Mouse (Mus musculus): Measurements from ENCODE around the gene Magi2.

Gene Magi2

DNA sequence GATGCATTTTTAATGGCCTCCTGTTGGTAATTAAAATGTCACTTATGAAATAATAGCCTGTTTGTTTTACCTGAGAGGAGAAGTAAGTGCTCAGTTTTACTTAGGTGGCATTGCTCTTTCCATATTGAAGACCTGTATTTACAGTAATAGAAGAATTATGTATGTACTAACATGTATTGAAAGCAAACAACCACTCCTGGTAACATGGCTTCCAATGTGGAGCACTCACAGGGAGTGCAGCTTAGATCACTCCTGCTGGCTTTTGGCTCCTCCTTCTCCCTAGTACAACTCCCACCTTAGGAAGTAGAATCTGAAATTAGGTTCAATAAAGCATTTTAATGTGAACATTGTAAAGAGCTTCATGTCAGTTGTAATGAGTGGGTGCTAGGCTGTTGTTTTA is 877.0 kb downstream of the Magi2 start:
- DNase-seq: no peak

DNA sequence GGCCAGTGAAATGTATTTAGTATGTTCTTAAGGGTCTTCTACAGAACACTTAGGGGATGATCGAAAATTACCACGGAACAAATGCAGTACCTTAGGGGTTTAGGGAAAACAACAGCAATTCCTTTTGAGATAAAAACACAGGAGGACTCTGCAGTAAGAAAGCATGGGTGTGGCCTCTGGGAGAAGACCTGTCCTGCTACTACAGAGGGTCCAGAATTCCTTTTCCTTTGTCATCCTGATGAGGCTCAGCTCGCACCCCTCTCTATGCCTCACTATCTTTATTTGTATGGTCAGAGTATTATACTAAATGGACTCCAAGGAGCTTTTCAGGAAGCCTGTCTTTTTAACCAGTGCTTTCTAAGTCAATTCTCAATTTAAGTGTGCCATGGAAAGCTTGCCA is 877.7 kb downstream of the Magi2 start:
- no peak for DNase-seq

DNA sequence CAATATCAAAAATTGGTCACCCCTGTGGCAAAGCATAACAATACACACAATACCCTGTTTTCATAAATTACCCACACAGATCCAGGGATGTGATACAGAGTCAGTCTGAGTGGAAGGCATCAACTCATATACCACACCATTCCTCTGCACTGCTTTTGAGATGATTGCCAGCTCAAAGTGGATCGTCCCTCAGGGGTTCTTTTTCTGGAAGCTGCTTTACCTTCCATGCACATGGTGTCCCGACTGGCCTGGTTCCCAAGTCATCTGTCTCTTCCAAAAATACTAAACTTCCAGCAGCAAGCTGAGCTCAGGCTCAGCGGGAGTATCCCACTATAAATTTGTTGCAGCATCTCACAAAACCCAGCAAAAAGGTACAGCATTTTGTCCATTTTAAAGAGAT is 882.7 kb downstream of the Magi2 start:
- DNase-seq: no peak

DNA sequence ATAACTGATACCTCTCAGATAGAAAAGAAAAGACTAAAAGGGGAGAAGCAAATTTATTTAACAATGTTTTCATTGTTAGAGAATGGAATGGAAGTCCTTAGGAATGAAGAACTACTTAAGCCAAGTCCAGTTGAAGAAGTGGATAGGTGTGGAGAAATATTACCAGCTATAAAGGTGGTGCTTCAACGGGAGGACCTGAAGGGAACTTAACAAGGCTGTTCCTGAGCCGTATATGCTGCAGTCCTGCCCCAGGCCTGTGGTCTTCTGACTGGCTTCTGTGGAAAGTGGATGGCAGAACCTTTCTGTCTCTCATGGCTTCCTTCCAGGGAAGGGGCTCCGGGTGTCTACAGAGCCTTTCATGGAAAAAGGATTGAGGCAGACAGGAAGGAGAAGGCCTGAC is 890.3 kb downstream of the Magi2 start:
- no peak for DNase-seq

DNA sequence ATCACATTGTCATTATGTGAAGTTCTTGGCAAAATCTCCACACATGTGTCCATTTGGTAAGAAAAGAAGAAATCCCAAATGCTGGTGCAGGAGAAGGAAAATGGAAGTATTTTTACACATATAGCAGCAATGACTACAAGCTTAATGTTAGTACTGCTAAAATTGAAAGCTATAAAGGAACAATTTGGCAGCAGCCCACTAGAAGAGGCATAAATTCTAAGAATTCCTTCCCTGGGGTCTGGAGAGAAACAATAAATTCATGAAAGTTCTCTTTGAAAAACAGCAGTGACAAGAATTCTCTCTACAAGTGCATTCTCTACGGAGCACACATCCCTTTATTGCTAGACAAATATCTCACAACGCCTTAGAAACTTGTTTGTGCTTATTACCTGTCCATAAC is 913.4 kb downstream of the Magi2 start:
- DNase-seq: no peak

DNA sequence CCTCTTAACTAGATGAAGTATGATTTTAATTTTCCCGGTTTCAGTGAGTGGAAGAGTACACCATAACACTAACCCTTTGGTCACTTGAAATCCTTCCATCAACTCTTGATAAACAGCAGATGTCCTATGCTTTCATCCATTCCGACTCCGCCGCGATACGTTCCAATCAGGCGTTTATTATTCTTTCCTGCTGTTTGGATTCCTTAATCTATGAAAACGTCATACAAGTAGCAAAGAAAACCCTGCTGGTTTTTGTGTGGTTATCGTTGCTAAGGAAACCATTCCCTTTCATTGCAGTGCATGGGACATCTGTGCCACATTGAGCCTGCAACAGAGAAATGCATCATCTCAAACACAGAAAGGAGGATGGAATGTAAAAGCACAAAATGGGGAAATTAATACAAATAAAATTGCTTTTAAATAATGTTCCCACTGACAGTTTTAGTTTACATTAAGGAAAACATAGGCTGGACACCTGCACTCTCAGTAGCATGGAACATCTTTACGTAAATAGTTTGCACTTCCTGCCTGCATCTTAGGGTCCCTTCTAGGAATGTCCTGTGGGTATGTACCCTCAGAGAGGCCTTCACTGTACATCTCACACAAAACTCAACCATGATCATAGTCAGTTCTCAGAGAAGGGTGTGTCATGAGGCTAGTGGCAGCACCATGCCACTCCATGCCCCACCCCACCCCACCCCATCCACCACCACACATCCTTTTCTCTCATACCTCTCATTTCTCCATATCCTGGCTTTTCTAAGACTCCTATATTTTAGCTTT is 914.0 kb downstream of the Magi2 start:
- DNase-seq: no peak

DNA sequence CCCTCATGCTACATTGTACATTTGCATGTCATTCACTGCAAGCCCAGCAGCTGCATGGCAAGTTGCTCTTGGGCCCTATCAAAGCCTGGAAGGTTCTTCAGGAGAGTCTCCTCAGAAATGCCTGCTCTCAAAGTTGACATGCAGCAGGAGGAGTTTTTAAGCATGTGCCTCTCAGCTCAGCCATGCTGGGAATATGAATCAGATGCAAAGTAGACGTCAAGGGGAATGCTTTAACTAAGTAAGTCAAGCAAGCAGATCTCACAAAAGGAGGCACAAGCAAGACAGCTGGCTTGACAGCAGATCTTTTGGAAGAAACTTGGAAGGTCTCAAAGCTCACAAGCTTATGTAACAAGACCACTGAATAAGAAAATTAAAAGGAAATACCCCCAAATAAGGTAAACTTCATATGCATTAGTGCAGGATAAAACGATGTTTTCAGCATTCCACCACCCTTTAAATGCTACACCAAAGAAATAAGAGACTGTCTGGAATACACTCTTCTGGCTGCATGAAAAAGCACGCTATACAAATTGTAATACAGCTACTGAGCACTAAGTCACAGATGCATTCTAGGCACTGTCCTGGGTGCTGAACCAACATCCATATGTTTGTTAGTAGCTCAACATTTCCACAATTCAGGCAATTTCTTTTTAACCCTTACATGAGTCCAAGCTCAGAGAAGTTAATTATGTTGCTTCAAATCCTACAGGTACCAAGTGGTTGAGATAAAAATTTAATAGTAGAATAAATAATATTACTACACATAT is 926.7 kb downstream of the Magi2 start:
- DNase-seq: no peak

DNA sequence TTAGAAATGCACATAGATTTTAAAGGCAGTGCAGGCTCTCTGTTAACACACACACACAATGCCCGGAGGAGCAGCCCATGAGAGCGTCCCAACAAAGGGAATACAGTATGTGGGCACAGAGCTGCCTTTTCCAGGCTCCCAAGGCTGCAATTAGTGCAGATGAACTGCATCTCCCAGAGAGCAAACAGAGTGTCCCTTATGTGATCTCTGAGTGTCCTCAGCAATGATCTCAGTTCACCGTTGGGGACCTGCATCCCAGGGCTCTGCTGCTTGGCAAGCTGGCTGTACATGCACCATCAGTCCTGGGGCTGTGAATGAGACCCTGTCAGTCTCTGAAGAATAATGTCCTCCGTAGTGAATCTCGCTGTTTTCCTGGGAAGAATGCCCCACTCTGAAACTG is 969.9 kb downstream of the Magi2 start:
- DNase-seq: no peak

DNA sequence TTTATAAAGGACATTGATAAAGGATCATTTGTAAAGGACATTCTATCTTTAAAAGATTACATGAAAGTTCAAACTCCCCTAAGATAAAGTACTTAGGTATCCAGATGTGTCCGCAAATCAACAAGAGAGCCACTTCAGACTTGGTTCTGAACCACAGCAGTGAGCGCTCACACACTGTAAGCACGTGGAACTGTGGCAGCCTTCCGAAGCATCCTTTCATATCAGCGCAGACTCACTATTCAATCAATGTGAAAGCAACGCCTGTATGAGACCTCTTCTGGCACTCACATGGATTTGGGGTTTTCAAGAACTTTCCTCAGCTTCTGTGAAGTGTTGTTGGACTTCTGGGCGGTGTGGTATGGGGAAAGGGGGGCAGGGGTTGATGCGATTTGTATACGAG is 970.6 kb downstream of the Magi2 start:
- DNase-seq: no peak

DNA sequence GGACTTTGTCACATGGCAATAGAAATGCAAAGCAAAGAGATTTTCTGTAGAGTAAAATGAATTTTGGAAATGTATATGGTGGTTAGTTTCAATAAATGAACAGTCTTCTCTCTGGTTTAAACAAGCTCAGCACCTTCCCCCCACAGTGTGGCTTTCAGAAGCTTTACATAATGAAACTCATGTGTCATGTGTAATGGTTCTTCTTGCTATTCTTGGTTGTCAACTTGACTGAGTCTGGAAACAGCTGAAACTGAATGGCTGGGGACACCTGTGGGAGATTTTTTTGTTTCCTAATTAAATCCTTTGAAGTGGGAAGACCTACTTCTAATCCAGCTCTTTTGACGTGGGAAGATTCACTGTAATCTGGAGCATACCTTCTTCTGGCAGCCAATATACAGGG is 974.5 kb downstream of the Magi2 start:
- DNase-seq: no peak

DNA sequence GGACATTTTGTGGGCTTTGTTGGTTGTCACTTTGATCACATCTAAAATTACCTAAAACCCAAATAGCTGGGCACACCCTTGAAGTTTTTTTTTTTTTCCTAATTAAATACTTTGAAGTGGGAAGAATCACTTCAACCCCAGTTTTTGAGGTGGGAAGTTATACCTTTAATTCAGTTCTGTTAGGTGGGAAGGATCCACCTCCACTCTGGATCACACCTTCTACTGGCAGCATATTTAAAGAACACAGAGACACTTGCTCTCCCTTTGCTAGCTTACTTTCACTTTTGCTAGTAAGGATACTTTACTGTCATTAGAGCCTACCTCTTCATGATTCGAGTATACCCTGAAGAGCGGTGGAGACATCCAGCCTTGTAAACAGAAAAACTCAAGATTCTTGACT is 981.3 kb downstream of the Magi2 start:
- DNase-seq: no peak

DNA sequence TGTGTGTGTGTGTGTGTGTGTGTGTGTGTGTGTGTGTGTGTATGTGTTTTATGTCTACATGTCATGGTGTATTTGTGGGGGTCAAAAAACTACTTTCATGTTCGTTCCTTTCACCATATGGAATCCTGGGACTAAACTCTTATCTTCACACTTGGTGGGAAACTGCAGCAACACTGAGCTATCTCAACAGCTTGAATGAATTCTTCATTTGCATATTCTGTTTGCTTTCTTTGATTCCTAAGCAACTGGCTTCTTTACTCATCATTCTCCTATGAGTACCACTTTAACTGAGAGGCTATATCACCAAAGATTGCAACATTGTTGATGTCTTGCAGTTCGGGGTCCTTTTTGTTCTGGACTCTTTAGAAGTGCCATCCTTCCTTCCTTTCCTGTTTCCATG is 986.5 kb downstream of the Magi2 start:
- DNase-seq: no peak

DNA sequence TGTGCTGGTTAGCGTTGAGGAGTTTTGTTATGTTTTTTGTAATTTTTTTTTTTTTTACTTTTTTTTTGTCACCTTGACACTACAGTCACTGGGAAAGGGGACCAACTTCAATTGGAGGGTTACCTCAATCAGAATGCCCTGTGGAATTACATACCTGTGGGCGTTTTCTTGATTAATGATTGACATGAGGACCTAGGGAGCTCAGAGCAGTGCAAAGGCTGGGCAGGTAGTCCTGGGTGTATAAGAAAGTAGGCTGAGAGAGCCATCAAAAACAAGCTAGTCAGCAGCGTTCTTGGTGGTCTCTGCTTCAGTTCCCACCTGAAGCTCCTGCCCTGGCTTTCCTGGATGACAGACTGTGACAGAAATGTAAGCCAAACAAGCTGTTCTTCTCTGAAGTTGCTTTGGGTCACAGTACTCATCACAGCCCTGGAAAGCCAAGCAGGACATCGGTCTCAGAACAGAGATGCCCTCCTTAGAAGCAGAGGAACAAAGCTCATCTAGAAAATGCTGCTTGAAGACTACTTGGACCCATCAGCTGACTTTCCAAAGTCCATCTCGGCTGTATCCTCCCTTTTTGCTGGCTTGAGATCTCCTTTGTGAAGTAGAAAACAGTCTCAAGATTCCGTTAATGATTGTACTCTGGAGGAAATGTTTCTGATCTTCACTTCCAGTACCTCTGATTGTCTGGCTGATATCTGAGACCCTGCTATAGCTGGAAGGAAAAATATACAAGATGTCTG is 999.8 kb downstream of the Magi2 start:
- DNase-seq: no peak

DNA sequence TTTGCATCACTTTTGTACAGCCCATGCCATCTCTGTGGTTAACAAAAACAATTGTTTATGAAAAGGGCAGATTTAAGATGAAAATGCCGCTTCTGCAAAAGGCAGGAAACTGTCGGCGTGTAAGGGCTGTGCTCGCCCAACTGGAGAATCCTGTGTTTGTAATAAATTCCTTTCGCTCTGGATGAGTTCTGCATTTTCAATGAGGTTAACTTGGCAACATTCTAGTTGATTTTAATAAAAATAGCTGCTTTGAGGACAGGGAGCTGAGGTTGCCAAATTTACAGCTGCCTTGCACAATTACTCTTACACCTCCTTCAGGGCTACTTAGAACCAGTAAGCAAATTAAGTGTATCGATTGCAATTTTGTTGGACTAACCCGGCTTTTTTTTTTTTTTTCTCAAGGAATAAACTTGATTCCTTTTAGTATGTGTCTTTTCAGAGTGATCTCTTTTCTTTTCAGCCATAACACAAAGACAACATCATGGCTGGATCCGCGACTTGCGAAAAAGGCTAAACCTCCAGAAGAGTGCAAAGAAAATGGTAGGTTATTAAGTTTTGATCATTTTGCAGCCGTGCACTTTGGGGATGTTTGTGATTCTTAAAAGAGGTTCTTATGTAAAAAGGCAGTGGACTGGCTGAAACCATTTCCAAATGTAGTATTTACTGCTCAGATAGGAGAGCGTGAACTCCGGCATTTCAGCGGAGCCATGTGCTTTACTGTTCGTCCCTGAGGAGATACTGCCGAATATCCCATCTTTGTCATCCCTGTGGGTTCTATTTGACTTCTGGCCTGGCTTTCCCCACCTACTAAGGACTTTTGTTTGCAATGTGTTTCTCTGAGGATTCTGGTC is 1001.3 kb downstream of the Magi2 start:
- DNase-seq: no peak

DNA sequence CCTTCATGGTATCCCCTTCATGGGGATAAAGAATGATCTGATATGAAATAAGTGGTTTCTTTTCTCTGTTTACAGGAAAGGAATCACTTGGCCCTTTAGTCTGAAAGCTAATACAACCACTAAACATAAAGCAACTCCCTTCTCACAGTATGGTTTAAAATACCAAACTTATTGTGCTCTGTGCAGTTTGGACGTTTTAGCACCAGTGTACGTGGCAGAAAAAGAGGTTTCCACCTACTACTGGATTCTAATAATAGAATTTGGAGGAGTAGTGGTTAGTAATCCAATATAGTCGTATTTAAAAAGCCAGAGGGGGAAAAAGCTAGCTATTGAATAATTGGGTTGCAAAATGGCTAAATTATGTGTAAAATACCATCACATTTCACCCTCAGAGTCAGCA is 1005.1 kb downstream of the Magi2 start:
- no peak for DNase-seq

DNA sequence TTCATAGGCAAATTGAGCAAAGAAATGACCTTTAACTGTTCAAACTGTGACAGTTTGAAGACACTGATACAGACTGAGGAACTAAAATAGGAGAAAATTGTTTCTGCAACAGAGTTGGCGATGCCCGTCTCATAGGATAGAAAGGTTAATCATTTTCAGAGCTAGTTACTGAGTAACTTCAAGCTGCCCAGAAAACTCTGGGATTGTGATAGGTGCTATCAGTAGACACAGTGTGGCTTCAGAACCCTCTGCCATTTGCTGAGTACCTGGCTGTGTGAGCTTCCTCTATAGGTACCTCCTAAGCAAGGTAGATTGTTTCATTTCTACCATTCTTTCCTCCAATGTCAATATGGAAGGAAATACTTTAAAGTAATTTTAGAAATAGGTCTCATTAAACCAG is 1014.7 kb downstream of the Magi2 start:
- no peak for DNase-seq

DNA sequence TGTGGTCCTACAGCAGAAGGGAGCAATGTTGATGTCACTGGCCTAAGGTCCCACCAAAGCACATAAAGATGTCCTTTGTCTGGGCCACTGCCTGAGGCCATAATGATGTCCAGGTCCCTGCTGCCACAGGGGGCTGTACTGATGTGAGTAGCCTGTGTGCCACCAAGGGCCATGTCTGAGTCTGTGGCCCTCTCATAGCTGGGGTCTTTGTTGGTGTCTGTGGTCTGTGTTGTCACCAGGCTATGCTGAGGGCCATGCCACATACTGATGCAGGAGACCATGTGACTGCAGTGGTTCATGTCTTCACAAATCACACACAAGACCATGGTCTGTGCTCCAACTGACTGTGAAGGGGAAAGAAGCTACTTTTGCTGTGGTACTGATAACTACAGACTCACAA is 1015.7 kb downstream of the Magi2 start:
- DNase-seq: no peak

DNA sequence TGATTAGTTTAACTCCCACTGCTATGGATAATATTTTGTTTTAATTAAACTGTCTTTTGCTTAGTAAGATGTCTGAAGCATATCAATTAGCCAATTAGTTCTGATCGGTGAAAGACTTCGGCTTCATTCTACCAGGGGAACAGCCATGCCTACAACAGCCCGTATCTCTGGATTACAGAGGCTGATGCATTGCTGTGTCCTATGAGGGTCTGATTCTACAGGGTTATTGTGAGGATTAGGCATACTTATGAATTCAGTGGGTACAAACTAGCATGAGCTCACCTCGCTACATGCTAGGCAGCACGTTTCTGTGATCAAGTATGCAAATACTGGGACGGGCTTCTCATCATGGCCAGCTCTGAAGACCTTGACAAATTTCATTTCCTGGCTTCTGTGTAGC is 1022.5 kb downstream of the Magi2 start:
- no peak for DNase-seq

DNA sequence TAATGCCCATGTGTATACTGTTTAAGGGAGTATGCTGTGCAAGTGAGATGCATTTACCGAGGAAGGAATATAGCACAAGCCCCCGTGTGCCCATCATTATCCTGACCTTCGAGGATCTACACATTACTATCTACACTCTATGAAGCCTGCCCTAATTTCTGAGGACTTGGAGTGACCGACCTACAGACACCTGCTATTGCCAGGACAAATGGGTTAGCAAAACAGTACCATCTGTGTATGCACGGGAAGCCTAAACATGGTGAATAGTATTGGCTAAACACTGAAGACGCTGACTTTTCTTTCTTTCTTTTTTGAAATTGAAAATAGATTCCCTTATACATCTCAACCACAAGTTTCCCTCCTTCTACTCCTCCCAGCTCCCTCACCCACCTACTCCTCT is 1024.7 kb downstream of the Magi2 start:
- DNase-seq: no peak

DNA sequence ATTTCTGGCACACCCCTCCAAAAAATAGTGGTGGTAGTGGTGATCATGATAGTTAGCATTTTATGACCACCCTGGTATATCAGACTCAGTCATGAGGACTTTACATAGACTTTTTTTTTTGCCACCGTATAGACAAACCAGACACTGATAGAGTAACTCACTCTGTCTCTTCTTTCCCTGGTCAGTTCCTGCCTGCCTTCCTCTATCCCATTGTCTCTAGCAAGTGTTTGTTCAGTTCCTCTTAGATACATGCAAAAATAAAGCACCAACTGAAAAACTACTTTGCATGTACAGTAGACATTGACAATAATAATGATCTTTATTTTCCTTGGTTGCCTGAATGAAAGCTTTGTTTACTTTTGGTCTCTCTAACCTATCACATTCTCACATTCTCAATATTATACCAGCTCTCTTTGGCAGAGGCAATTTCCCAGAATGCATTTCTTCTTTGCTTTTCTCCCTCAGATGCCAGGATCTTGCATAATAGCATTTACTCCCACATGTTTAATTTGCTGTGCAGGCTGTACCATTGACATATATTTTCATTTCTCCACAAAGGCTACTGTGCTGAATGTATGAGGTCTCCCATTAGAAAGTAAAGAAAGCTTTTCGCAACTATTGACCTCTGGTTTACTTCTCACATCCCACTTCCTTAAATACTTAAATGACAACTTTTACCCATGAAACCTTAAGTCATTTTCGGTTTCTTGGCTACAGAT is 1029.5 kb downstream of the Magi2 start:
- DNase-seq: no peak

DNA sequence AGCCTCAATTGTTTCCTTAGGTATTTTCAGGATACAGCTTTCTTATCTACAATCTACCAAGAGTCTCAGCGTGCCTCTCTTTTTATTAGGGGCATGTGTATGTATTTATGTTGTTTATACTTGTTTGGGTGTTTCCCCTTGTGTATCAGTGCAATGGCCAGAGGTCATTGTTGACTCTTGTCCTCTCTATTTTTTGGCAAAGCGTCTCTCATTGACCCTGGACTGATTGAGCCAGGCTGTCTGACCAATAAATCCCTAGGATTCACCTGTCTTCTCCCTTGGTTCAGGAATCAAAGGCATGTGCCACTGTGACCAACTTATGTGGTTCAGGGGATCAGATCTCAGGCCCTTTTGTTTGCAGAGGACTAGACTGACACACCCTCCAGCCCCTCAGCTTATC is 1030.1 kb downstream of the Magi2 start:
- DNase-seq: no peak

DNA sequence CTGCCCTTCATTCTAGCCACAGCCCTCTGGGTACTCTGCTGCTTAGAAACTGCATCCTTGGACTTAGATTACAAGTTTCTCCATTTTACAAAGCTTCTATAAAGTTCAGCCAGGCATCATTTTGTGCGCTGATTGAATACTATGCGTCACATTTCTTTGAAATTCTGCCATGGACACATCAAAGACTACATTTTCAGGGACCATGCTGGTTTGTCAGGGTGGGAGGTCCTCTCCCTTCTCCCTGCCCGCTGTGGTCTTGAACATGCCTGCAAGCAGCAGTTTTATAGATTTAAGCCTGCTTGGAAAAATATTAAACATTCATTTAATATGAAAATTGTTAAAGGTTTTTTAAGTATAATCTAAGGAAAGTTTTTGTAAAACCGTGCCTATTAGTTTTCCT is 1030.6 kb downstream of the Magi2 start:
- DNase-seq: no peak
